Mouse (Mus musculus) heart, embryonic 13.5 days (tissue): ENCODE results near the gene Pfn5. TPM values are rescaled to one million over a fixed set of nuclear protein-coding genes. Genes with fewer than 3 reads are reported as not detected.
"Not testable (repeated sequence)": the region's sequence is repeated elsewhere in the genome, so short reads cannot be mapped to it uniquely, and the experiment has no call there.

Experiments used
- ATAC-seq: fragments of 200-750 bp; cut with Nextera tagmentation; 2 replicates; pipeline ENCODE4 v1.8.0; 2017; ENCODE audit warnings: moderate TSS enrichment; ENCODE audit not compliant: insufficient number of reproducible peaks, low FRiP score, low TSS enrichment; ENCODE audit errors: extremely low read depth
- H3K27ac ChIP-seq: fragments of 300-500 bp; sonication (generic); replicated peaks from 2 replicates; pipeline ENCODE4 v1.5.1; 2015; ENCODE audit warnings: moderate library complexity, mild to moderate bottlenecking, inconsistent platforms
- H3K27me3 ChIP-seq: fragments of 300-500 bp; sonication (generic); replicated peaks from 2 replicates; pipeline ENCODE4 v1.6.1; 2015; ENCODE audit warnings: mild to moderate bottlenecking, inconsistent platforms
- H3K36me3 ChIP-seq: fragments of 300-500 bp; sonication (generic); 2 replicates; pipeline ENCODE4 v1.6.1; 2015; ENCODE audit warnings: mild to moderate bottlenecking, inconsistent platforms
- H3K4me1 ChIP-seq: fragments of 300-500 bp; sonication (generic); 2 replicates; pipeline ENCODE4 v1.6.1; 2015; ENCODE audit warnings: inconsistent platforms
- H3K4me2 ChIP-seq: fragments of 300-500 bp; sonication (generic); 2 replicates; pipeline ENCODE4 v1.6.1; 2015; ENCODE audit warnings: inconsistent platforms, mild to moderate bottlenecking, moderate library complexity
- H3K4me3 ChIP-seq: fragments of 300-500 bp; sonication (generic); 2 replicates; pipeline ENCODE4 v1.5.1; 2015; ENCODE audit warnings: moderate library complexity, mild to moderate bottlenecking, inconsistent platforms
- H3K9ac ChIP-seq: fragments of 300-500 bp; sonication (generic); 2 replicates; pipeline ENCODE4 v1.6.1; 2015; ENCODE audit warnings: inconsistent platforms, mild to moderate bottlenecking, moderate library complexity
- H3K9me3 ChIP-seq: fragments of 300-500 bp; sonication (generic); 2 replicates; pipeline ENCODE4 v1.6.1; 2016; ENCODE audit warnings: inconsistent platforms
- WGBS: fragments of 180-500 bp; shearing (Covaris S2); methylation state at CpG from one replicate; pipeline ENCODE4 v1.1.7; 2015; ENCODE audit warnings: mixed read lengths; 5-methylcytosine and 5-hydroxymethylcytosine counted together
- polyA plus RNA-seq: library from polyadenylated mRNA; unstranded; fragments of >200 nt; fragmentation: Nextera tagmentation; extraction: Ambion mirVana; gene quantifications from 2 replicates; pipeline ENCODE4 v1.2.1, GENCODE M21; 2015

Gene Pfn5
- not detected in 2 replicates for polyA plus RNA-seq

GRCm38 (mm10) chrX:95557887-95558286, at the start of gene Pfn5, which contains the start of gene Asb12:
Pfn5 (plus strand) TSS chrX:95558104.
Asb12 (minus strand) TSS chrX:95557987.
- 82% methylated on average over 2 of the region's 2 CpGs for WGBS
- no peak for ATAC-seq
- Histone ChIP-seq H3K36me3 (no peaks in the 10 kb centered on the region), H3K9ac (no peak within 1 kb of the TSS), H3K27ac (no peak within 1 kb of the TSS), H3K4me1 (no peaks in the 10 kb centered on the region), H3K4me2 (no peak within 1 kb of the TSS), H3K4me3 (no peak within 1 kb of the TSS), H3K9me3 (peaks cover 4% of the 10 kb centered on the region; the same call in 1 of the 2 replicates), H3K27me3 (no peaks in the 10 kb centered on the region)

- Histone ChIP-seq H3K36me3 (no peaks in the 10 kb centered on the region), H3K27ac (no peak overlapping the region), H3K9ac (no peak overlapping the region), H3K4me1 (no peaks in the 10 kb centered on the region), H3K4me2 (no peak overlapping the region), H3K27me3 (no peaks in the 10 kb centered on the region), H3K9me3 (no peaks in the 10 kb centered on the region), H3K4me3 (no peak overlapping the region)
- no peak for ATAC-seq
Measured at GRCm38 (mm10) chrX:95523883-95524282, 34.0 kb upstream of the Pfn5 start.

- H3K27ac ChIP-seq = no peak overlapping the region
- WGBS = 48% methylated on average over 2 of the region's 2 CpGs
- H3K4me1 ChIP-seq = no peaks in the 10 kb centered on the region
- H3K4me2 ChIP-seq = no peak overlapping the region
- no peak for ATAC-seq
- H3K9me3 ChIP-seq = no peaks in the 10 kb centered on the region
- no peaks in the 10 kb centered on the region for H3K36me3 ChIP-seq
- no peak overlapping the region for H3K4me3 ChIP-seq
- H3K27me3 ChIP-seq = no peaks in the 10 kb centered on the region
- no peak overlapping the region for H3K9ac ChIP-seq
Measured at GRCm38 (mm10) chrX:95525166-95525565, 32.7 kb upstream of the Pfn5 start.

GRCm38 (mm10) chrX:95535493-95535892, 22.4 kb upstream of the Pfn5 start:
- H3K4me2 ChIP-seq, H3K27ac ChIP-seq, H3K4me1 ChIP-seq, H3K9me3 ChIP-seq, ATAC-seq, H3K36me3 ChIP-seq, H3K9ac ChIP-seq, H3K27me3 ChIP-seq, H3K4me3 ChIP-seq: not testable (repeated sequence)
- 75% methylated on average over 2 of the region's 2 CpGs for WGBS

GRCm38 (mm10) chrX:95554321-95554720, 3.6 kb upstream of the Pfn5 start:
- Histone ChIP-seq H3K36me3 (no peaks in the 10 kb centered on the region), H3K4me2 (no peak overlapping the region), H3K4me1 (no peaks in the 10 kb centered on the region), H3K27me3 (no peaks in the 10 kb centered on the region), H3K27ac (no peak overlapping the region), H3K9me3 (no peaks in the 10 kb centered on the region), H3K9ac (no peak overlapping the region), H3K4me3 (no peak overlapping the region)
- 49% methylated on average over 4 of the region's 4 CpGs for WGBS
- ATAC-seq = no peak

- no peak overlapping the region for H3K9ac ChIP-seq
- no peaks in the 10 kb centered on the region for H3K36me3 ChIP-seq
- ATAC-seq = no peak
- no peaks in the 10 kb centered on the region for H3K9me3 ChIP-seq
- no peak overlapping the region for H3K4me2 ChIP-seq
- H3K27me3 ChIP-seq = no peaks in the 10 kb centered on the region
- no peak overlapping the region for H3K4me3 ChIP-seq
- 36% methylated on average over 5 of the region's 5 CpGs for WGBS
- H3K4me1 ChIP-seq = no peaks in the 10 kb centered on the region
- no peak overlapping the region for H3K27ac ChIP-seq
Measured at GRCm38 (mm10) chrX:95600609-95601008, 42.7 kb downstream of the Pfn5 start.

Other genes with a start within 250 kb of the Pfn5 start
- gene Amer1, start 113.2 kb upstream of the Pfn5 start, polyA plus RNA-seq = 6.5 and 7.3 TPM in 2 replicates
- 4.0 and 4.9 TPM in 2 replicates for gene Asb12, start 117 bp upstream of the Pfn5 start, polyA plus RNA-seq
- gene Zc4h2, start 100.4 kb downstream of the Pfn5 start, polyA plus RNA-seq = 7.7 and 9.4 TPM in 2 replicates
- 1.6 and 1.7 TPM in 2 replicates for gene Zc3h12b, start 153.6 kb downstream of the Pfn5 start, polyA plus RNA-seq